1 mouse cellular context compared by ENCODE assay signal in genomic region chr6:72383952-72384351, GRCm38 (mm10).
TF ChIP-seq lines count a peak whose summit lies in the region.

No protein-coding gene starts in this region.

TF ChIP-seq in MEL, 35 proteins besides CTCF, POLR2A, EP300 and RAD21 (continued from another document):
- TF ChIP-seq TBP (IDR thresholded peaks at IDR 0.05; ENCODE audit: low read depth, low read length): peak; percentile 93
- no peak for TF ChIP-seq RCOR1 (IDR thresholded peaks at IDR 0.05; ENCODE audit: low read depth, low read length)
- no peak for TF ChIP-seq MXI1 (IDR thresholded peaks at IDR 0.05; ENCODE audit: low read depth, low read length)
- TF ChIP-seq KAT2A (conservative IDR thresholded peaks at IDR 0.05; ENCODE audit: low read depth, low read length): no peak
- TF ChIP-seq TAL1 (IDR thresholded peaks at IDR 0.05; ENCODE audit: low read length): peak; percentile 96
- no peak for TF ChIP-seq GABPA (IDR thresholded peaks at IDR 0.05; ENCODE audit: low read depth, low read length)
- TF ChIP-seq USF2 (IDR thresholded peaks at IDR 0.05; ENCODE audit: borderline replicate concordance in 1 of 2, insufficient read depth in 1 of 2, low read depth in 1 of 2, low read length in 2 of 2): no peak
- TF ChIP-seq GATA1 (IDR thresholded peaks at IDR 0.05; ENCODE audit: low read depth, low read length): peak; percentile 97
- no peak for TF ChIP-seq SIN3A (IDR thresholded peaks at IDR 0.05; ENCODE audit: low read length)
- no peak for TF ChIP-seq CHD2 (IDR thresholded peaks at IDR 0.05; ENCODE audit: low read length)
- TF ChIP-seq POLR2AphosphoS5 (IDR thresholded peaks at IDR 0.05; ENCODE audit: borderline replicate concordance, low read depth, low read length): peak; percentile 86
- TF ChIP-seq SMC3 (IDR thresholded peaks at IDR 0.05; ENCODE audit: low read depth, low read length): no peak
- no peak for TF ChIP-seq ZNF384 (IDR thresholded peaks at IDR 0.05; ENCODE audit: low read depth, low read length)
- TF ChIP-seq ETS1 (IDR thresholded peaks at IDR 0.05; ENCODE audit: low read depth, low read length): no peak
- no peak for TF ChIP-seq ZC3H11A (IDR thresholded peaks at IDR 0.05; ENCODE audit: low read depth, low read length)
- no peak for TF ChIP-seq NELFE (IDR thresholded peaks at IDR 0.05; ENCODE audit: low read depth, low read length)
